Mouse (Mus musculus) neutrophil, adult 65 days (primary cell): ENCODE measurements around the gene Olfr1200. TPM values are rescaled to one million over a fixed set of nuclear protein-coding genes. Genes with fewer than 3 reads are reported as not detected.

Source experiments
- total RNA-seq: library from RNA; stranded (reverse); gene quantifications from 2 replicates; pipeline ENCODE4 v1.2.4, GENCODE M21; 2023

The Olfr1200 gene
- total RNA-seq = not detected in 2 replicates

DNA sequence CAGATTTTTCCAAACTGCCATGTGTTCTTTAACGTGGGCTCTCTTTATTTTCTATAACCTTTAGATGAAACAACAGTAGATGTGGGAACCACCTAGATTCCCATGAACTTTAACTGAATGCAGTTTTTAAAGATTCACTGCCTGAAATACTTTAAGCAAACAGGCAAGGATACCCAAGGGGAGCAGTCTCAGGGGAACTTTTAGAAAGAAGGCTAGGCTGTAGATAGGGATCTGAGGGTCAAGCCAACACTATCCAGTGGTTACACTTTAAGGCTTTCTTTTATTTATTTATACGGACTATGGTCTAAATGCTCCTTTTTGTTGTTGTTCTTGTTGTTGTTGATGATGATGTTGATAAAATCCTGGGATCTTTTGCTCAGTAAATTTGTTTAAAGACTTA is at the start of gene Olfr1200:
TSS of gene Olfr1200 (minus strand) at position 101 of the 400 bp plus-strand sequence.

DNA sequence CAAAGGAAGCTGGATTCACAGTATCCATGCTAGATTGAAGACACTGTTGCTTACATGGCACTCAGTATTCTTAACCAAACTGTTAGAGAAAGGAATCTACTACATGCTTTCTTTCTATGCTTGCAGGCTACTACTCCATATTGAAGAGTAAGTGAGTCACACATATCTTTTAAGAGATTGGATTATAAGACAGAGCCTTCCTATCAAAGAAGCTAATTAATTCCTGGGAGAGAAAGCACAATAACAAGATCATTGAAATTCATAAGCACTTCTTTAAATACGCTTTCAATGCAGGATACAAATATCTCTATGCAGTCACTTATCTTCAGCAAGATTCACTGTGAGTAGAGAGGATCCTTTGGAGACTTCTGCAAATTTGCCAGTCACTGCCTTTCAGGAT is 43.9 kb upstream of the Olfr1200 start, which contains the start of gene Olfr1202:
TSS of gene Olfr1202 (plus strand) at position 301 of the 400 bp plus-strand sequence.

DNA sequence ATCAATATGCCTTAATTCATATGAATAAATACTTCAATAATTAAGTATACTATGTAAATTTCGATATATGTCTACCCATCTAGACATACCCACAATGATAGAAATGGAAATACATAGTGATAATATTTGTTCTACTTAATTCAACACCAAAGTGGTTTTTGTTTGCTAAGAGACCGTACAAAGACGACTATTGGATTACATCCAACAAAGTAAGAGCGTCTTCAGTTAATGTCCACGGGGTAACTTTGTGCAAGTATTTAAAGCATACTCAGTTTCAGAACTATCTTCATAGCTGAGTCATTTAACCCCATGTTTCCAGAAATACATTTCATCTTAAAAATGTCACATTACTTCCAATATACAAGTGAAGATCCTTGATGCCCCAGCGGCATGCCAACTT is 22.4 kb upstream of the Olfr1200 start, which contains the start of gene Olfr1201:
TSS of gene Olfr1201 (plus strand) at position 301 of the 400 bp plus-strand sequence.

DNA sequence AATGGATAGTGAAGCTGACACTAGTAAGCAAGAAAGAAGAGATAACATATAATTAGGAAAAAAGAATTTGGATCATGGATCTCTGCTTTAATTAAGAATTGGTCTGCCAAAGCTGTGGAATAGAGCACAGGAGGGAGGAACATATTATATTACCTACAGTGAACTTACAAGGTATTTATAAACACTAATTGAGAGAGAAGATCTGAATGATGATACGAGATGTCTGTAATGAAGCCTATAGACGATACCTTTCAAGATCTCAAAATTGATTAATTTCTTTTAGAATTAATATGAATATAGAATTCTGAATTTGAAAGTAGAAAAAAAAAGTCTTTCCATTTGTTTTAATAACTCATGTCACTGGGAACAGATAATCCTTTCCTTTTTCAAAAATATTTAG is 9.9 kb downstream of the Olfr1200 start, which contains the start of gene Olfr1199:
TSS of gene Olfr1199 (minus strand) at position 101 of the 400 bp plus-strand sequence.

DNA sequence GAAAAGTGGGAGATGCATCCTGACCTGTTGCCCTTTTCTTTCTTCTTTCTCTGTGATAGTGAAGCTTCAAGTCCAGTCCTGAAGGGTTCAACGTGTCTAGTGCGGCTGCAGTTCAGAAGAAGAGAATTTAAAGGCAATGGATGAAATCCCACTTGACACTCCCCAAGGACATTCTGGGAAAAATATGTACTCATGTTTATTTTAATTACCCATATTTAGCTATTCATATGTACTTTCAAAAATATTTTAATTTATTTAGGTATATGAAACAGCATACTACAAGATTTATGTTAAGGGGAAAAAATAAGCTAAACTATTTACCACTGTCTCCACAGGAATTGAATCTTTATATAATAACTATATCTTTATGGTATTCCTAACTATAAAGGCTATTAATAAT is 19.0 kb downstream of the Olfr1200 start, which contains the start of gene Olfr1198:
TSS of gene Olfr1198 (minus strand) at position 101 of the 400 bp plus-strand sequence.

DNA sequence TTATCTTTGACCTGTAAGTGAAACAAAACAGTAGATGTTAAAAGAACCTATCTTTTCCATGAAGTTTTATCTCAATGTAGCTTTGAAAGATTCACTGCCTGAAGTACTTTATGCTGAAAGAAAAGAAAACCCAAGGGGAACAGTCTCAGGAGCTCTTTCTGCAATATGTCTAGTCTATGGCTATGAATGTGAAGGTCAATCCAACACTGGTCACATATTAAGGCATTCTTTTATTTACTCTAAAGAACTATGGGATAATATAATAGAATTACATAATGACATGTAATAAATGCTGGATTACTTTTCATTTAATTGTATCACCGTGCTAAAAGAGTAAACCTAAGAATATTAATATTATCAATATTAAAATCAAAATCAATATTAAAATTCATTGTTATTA is 38.0 kb downstream of the Olfr1200 start, which contains the start of gene Olfr1197:
TSS of gene Olfr1197 (minus strand) at position 101 of the 400 bp plus-strand sequence.

Other genes with a start within 250 kb of the Olfr1200 start
- not detected in 2 replicates for gene Olfr1188, start 213.6 kb downstream of the Olfr1200 start, total RNA-seq
- gene Olfr1189, start 184.0 kb downstream of the Olfr1200 start, total RNA-seq = not detected in 2 replicates
- gene Olfr1191-ps1, start 129.9 kb downstream of the Olfr1200 start, total RNA-seq = 0.06 TPM in 1 of 2 replicates, not detected in the other
- gene Olfr1192-ps1, start 122.0 kb downstream of the Olfr1200 start, total RNA-seq = not detected in 2 replicates
- not detected in 2 replicates for gene Olfr1193, start 94.9 kb downstream of the Olfr1200 start, total RNA-seq
- gene Olfr1195, start 81.3 kb downstream of the Olfr1200 start, total RNA-seq = not detected in 2 replicates
- gene Olfr1196, start 65.9 kb downstream of the Olfr1200 start, total RNA-seq = not detected in 2 replicates
- gene Olfr1197, start 38.1 kb downstream of the Olfr1200 start, total RNA-seq = not detected in 2 replicates
- not detected in 2 replicates for gene Olfr1198, start 19.1 kb downstream of the Olfr1200 start, total RNA-seq
- gene Olfr1199, start 10.0 kb downstream of the Olfr1200 start, total RNA-seq = not detected in 2 replicates
- not detected in 2 replicates for gene Olfr1201, start 22.5 kb upstream of the Olfr1200 start, total RNA-seq
- not detected in 2 replicates for gene Olfr1202, start 44.0 kb upstream of the Olfr1200 start, total RNA-seq
- not detected in 2 replicates for gene Olfr1205, start 59.2 kb upstream of the Olfr1200 start, total RNA-seq
- gene Olfr1204, start 78.8 kb upstream of the Olfr1200 start, total RNA-seq = not detected in 2 replicates
- not detected in 2 replicates for gene Olfr1206, start 92.7 kb upstream of the Olfr1200 start, total RNA-seq
- gene Olfr1208, start 131.8 kb upstream of the Olfr1200 start, total RNA-seq = not detected in 2 replicates
- not detected in 2 replicates for gene Olfr1209, start 144.7 kb upstream of the Olfr1200 start, total RNA-seq
- not detected in 2 replicates for gene Olfr1211, start 167.6 kb upstream of the Olfr1200 start, total RNA-seq
- gene Olfr1212, start 183.5 kb upstream of the Olfr1200 start, total RNA-seq = not detected in 2 replicates
- not detected in 2 replicates for gene Gm13762, start 209.8 kb upstream of the Olfr1200 start, total RNA-seq
- not detected in 2 replicates for gene Olfr1214, start 222.2 kb upstream of the Olfr1200 start, total RNA-seq
- gene Olfr1215, start 236.5 kb upstream of the Olfr1200 start, total RNA-seq = not detected in 2 replicates
- not detected in 2 replicates for gene Olfr1216, start 247.9 kb upstream of the Olfr1200 start, total RNA-seq